Mouse (Mus musculus): ENCODE data around the gene Hlx.
A peak's percentile ranks its signal among the peaks of the same experiment; 100 is the strongest.

The Hlx gene

DNA sequence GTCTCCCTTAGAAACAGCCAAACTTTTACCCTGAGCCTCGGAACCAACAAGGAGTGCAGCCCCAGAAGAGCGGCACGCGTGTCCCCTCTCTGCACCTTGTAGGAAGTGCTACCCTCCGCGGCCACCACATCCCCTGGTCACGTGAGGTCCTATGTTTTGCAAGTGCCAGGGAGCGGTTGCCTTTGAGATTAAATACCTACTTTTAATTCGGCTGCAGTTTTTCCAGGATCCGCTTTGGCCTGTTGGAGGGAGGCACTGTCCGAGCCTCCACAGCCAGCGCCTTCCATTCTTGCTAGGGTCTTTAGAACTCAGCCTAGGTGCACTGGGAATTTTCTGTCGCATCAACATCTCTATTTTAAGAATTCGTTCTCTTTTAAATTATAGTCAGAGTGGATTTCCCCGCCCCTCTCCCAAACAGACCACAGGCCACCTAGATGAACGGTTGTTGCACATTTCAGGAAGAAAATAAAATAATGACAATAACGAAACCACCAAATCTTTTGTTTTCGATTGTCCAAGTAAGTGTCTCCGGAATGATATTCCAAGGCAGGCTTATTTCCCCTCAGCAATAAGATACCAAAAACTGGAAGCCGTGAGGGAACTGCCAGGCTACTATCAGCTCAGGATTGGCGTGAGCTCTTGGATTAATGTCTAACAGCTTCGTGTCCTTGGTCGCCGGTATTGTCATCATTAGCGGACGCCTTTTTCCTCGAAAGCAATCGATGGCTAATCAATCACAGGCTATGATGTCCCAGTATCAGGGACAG lies 1.1 kb upstream of the Hlx start:
- DNase-seq (ENCODE audit: low read depth in 1 of 2, low spot score in 2 of 2): peak in 1 of 2 experiments; percentile 19

DNA sequence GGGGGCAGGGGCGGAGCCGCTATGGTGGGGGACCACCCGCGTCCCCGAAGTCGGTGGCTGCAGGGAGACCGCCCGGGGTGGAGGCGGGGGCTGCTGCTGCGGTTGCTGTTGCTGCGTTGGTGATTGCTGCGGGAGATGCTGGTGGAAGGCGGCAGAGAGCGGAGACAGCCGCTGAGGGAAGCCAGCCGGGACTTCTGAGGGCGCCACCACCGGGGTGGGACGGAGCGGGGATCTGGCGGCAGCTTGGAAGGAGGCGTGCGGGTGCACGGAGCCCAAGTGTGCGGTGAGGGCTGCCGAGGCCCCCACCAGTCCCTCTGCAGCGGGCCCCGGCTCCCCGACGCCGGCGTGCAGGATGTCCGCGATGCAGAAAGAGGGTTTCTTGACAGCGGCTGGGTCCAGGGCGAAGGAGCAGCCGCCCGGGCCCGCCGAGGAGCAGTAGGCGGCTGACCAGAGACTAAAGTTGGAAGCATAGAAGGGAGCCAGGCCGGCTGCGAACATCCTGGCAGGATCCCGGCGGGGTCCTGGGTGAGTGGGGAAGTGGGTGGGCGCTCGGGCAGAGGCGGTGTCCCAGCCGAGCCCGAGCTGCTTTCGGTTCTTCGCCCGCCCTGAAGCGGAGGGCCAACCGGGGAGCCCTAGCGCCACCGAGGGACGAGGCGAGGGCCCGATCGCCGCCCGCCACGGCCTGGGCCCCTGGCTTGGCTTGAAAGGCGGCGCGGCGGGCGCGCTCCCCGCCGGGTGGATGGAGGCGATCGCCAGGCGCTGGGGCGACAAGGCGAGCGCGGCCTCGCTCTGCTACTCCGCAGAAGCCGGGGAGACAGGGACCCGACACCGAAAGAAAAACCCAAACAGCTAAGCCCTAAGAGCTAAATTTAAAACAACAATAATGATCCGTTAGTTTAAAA lies 524 bp downstream of the Hlx start:
- peak in 1 of 2 experiments; percentile 34 for DNase-seq (ENCODE audit: low read depth in 1 of 2, low spot score in 2 of 2)

DNA sequence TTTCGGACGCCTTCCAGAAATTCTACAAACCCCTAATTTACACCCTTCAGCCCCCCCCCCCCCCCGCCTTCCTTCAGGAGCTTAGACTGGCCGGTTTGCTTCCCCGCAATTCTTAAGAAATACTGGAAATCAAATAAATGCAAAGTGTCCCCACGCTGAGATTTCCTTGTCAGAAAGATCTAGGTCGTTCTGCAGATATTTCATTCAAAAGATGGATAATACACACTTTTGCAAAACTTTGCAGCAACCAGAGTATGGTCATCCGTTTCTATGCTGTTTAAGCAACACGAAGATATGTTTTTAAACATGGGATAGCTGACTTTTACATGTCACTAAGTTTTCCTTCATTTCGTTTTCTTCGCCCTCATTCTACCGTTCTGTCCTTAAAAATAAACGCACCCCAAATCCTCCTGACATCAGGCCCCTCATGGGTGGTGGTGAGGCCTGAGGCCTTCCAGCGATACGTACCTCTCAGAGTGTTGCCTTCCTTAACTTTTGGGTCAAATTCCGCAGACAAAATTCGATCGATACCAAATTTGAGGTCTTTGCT lies 1.3 kb downstream of the Hlx start:
- no peak for DNase-seq (ENCODE audit: low read depth in 1 of 2, low spot score in 2 of 2)

DNA sequence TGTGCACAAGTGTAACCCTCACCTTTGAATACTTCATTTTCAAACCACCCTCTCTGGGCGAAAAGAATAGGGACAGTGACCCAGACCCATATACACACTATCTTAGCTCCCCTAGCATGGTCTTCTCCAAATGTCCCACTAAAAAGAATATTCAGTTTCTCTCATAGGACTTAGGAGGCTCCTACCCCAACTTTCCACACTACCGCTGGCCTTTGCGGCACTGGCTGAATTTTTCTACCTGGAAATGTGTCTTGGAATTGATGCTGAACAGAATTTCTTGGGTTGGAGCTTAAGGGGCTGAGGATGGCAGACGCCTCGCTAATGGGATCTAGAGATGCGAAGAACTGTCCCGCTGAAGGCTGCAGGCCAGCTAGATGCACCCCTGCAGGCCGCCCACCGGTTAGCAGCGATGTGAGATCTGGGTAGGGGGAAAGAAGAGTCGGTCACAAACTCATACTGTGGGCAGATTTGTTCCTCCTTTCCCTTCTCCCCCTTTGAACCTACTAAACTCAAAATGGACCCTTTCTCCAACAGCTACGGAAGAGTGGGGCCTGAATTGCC lies 1.9 kb downstream of the Hlx start:
- no peak for DNase-seq (ENCODE audit: low read depth in 1 of 2, low spot score in 2 of 2)

DNA sequence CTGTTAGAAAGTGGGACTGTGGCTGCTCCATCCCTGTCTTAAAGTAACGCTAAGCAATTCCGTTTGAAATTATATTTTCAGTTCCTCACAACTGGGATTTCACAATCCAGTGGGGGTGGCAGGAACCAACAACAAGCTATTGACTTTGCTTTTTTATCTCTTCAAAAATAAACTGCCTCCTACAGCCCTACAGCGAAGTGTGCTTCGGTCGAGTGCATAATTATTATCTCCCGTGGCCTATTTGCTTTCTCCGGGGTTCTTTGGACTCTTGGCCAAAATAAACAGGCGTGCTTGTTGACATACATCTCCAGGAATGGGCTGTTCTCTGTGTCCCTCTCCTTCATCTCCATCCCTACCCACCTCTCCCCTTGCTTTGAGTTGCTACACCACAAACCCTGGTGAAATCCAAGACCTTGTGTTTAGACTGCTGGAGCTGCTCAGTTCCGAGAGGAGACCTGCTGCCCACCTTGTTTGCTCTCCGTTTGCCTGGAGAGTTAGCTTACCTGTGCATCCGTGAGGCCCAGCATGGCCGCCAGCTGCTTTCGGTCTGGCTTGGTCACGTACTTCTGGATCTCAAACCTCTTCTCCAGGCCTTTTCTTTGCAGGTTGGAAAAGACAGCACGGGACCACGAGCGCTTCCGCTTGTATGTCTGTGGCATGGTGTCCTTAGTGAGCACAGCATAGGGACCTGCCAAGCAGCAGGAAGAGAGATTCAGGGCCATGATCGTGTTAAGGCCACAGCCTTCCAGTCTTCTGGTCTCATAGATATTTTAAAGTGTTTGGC lies 2.9 kb downstream of the Hlx start:
- peak in 1 of 2 experiments; percentile 42 for DNase-seq (ENCODE audit: low read depth in 1 of 2, low spot score in 2 of 2)

DNA sequence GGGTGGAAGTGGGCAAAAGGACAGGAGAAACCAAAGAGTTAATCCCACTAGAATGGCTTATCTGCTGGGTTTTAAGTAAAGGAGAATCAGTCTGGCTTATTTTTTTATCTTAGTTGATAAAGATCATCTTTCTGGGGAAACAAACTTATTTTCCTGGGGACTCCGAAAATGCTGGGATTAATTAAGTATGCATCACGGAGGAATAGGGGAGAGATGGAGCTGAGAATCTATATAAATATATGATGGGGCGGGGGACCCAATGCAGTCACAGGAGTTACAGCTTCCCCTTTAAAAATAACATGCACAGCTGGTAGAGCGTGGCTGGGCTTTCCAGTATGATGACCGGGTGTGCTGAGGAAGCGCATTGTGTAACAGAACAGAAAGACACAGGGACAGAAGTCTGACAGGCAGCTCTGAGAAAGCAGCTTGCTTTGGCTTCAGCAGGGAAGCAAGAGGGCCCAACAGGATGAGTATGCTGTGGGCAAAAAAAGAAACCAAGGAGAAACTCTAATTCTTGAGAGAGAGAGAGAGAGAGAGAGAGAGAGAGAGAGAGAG lies 3.8 kb downstream of the Hlx start:
- DNase-seq (ENCODE audit: low read depth in 1 of 2, low spot score in 2 of 2): peak in 1 of 2 experiments; percentile 43

DNA sequence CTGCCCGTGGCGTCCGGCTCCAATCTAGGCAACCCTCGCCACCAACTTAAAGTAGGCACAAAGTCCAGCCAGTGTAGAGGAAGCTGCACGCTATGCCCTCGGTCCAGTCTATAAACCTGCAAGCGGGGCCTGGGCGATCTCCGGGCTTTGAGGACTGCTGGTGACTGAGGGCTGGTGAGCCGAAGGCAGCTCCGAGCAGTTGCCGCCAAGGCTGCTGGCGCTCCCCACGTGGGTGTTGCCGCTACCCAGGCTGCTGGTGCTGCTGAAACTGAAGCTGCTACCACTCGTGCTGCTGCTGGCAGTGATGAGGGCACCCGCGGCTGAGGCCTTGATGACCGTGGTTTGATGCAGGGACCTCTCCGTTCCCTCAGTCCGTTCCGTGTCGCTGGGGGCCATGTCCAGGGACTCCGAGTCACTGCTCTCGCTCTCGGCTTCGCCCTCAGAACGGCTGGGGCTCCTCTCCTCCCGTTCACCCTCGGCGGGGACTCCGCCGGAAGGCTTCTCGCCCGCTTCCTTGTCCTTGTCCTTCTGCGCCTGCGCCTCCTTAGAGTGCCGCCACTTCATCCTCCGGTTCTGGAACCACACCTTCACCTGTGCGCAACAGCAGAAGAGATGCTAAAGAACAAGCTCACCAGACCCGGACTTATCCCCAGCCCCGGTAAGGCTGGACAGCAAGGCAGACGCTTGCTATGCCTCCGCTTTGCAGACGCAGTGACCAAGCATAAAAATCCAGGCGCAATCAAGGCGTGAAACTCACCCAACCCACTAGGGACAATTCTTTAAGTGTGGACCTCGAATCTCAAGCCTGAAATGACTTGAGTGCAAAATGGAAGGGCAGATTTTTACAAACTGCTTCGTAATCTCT lies 4.8 kb downstream of the Hlx start:
- DNase-seq (ENCODE audit: low read depth in 1 of 2, low spot score in 2 of 2): no peak

DNA sequence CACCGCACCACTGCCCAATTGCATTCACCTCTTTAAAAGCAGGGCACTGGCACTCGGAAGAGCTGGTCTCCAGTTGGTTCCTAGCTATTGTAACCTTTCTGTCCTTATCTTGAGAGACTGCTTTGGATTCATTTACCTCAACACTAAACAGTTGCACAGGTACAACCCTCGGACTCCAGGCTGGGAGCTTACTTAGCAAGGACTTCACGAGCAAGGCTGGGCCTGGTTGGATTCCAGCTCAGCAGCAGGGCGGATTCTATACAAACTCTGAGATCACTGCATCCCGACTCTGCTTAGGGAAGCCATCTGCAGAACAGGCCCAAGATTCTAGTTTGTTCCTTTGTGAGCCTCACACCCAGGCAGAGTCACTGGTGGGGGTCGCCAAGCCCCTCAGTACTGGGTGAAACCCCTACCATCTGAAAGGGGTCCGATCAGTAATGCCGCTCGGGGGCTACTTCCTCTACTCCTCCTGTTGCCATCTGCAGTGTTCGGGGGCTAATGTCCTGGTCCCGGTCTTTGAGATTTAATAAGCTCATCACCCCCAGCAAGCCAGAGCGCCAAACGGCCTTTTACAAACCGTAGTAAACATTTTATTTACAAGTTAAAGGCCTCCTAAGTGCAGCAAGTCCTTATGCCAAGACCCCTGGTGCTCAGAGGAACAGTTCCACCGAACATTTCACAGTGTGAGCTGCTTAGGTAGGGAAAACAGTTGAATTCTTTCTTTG lies 5.7 kb downstream of the Hlx start:
- DNase-seq (ENCODE audit: low read depth in 1 of 2, low spot score in 2 of 2): no peak

DNA sequence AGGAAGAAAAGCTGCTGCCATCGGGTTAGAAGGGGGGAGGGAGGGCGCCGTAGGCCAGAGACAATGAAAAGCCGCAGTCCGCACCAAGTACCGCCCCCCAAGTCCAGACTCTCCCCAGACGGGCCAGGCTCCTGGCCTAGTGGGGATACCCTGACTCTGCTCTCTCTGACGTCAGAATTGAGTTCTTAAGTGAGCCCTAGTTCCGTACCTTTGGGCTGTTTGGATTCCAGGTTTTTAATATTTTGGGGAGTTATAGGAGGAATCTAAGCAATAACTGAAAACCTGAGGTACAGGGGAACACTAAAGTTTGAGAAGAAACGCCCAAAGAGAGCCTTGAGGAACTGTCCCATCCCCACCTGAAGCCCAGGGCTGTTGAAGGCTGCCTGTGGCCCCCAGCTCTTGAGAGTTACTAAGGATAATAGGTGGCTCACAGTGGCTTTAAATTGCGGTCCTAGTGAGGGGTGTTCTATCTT lies 7.1 kb downstream of the Hlx start:
- DNase-seq (ENCODE audit: low read depth in 1 of 2, low spot score in 2 of 2): no peak

DNA sequence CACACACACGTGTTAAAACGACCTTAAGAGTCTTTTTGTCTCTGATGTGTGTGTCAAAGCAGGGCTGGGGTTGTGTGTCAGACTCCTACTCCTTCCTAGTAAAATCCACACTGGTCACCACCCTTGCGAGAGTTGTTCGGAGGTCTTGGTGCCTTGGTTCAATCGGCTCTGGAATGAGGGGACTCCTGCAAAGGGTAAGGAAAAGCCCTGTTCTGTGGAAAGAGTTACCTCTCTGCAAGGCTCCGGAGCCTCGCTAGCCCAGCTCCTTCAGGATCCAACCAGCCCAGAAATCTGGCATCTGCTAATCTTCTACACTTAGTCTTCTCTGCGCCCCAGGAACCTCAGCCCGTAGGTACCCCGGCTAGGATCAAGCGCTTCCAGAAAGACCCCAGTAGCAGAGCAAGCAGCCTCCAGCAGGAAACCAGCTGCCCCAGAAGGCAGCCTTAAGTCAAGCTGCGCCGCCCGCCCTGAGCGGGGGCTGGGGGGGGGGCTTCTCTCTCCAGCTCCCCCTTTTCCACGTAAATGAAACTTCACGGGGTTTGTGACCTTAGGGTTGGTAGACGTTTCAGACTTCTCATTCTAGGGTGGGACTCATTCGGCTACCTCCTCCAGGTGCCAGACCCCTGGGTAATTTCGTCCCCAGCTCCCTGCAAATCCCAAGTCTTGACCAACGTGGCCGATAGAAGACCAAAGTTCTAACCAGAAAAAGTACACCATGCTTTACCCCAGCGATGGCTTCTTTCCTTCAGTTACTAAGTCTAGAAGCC lies 7.7 kb downstream of the Hlx start:
- no peak for DNase-seq (ENCODE audit: low read depth in 1 of 2, low spot score in 2 of 2)

DNA sequence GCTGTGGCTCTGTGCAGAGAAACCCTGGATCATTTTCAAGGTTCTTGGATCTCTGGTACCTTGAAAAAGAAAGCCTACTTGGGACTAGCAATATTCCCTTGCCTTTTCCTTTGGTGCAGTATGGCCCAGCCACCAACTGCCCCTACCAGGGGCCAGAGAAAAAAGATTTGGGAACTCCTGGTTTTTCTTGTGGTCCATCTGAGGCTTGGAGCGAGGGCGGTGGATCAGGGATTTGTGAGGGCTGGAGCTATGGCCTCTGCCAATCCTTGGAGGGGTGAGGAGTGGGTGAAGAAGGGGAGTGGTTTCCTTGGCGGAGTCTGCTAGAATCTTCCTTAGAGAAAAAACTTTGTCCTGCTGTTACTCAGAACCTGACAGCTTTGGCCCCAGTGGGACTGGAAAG lies 8.5 kb downstream of the Hlx start:
- no peak for DNase-seq (ENCODE audit: low read depth in 1 of 2, low spot score in 2 of 2)

DNA sequence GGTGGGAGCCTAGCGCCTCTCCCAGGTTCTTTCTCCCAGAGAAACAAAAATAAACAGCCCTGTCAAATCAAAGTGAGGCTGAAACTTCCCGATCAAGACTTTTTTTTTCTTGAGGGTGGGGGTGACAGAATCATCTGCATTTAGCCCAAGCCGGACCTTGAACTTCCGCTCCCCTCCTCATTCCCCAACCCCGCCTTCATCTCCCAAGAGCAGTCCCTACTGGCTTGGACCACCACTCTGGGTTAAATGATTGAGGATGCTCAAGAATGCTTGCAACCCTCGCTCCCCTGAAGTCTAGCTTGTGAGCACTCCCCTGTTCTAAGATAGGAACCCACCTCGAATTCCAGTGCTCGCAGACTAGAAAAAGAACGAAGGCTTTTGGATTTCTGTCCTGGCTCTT lies 11.3 kb downstream of the Hlx start:
- no peak for DNase-seq (ENCODE audit: low read depth in 1 of 2, low spot score in 2 of 2)

DNA sequence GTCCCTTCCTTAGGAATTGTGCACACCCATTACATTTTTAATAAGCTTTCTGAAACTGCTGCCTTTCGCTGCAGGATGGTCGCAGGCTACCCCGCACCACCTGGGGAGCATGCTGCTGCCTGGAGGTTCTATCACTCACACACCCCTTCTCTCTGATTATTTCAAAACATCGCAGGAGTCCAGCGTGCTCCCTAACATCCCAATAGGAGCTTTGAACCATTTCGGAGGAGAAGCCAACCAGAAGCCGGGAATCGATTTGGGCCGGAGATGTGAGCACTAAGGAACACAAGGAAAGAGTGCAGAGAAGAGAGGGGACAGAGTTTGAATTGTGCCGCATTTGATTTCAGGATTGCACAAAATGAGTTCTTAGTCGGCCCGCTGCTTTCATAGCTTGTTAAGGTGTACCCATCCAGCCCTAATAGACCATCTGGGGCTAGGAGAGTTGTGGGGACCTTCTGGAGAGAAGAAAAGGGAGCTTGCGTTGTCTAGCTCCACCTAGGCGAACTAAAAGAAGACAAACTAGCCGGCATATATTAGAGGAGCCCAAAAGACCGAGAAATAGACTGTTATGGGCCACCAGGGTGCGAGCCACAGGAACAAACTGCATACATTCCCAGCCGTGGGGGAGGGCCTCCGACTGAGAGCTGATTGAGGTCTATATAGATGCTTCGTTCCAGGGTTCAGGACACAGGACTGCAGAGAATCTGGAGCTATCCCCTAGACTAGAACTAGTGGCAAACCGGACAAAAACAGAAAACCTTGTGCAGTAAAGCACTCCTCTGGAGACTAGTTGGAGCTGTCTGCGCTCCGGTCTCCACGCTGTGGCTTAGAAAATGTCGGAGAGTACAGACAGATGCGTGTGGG lies 12.0 kb downstream of the Hlx start:
- DNase-seq (ENCODE audit: low read depth in 1 of 2, low spot score in 2 of 2): no peak

DNA sequence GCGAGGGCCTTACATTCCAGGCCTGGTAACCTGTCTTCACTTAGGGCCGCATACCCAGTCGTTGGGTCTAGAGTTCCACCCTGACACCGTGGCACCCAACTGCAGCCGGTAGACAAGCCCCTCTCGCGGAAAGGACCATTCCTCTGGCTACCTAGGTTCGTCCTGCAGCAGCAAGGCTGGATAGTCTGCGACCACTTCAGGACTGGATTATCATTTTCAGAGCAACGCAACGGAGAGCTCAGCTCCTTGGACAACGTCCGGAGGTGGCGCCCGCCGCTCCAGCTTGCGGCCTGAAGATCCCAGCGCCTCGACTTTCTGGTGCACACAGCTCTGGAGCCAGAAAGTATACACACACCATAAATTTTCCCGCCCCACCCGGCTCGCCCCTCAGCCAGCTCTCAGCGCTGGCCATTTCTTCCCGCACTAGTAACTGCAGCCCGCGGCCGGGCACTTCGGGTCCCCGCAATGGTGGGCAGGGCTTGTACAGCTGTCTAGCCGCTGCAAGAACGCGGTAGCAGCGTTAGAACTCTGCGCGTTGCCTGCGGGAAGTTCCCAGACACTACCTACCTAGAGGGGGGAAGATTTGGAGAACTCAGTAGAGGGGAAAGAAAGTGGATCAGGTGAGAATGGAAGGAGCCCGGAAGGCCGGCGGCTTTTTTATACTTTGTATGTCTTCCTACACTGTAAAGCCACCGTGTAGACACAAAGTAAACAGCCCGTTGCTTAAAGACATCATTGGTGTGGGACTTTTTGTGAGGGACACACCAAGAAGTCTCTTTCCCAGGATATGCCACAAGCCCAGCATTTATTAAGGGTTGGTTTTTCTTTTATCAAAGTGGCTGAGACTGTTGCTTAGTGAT lies 13.9 kb downstream of the Hlx start:
- DNase-seq (ENCODE audit: low read depth in 1 of 2, low spot score in 2 of 2): no peak

DNA sequence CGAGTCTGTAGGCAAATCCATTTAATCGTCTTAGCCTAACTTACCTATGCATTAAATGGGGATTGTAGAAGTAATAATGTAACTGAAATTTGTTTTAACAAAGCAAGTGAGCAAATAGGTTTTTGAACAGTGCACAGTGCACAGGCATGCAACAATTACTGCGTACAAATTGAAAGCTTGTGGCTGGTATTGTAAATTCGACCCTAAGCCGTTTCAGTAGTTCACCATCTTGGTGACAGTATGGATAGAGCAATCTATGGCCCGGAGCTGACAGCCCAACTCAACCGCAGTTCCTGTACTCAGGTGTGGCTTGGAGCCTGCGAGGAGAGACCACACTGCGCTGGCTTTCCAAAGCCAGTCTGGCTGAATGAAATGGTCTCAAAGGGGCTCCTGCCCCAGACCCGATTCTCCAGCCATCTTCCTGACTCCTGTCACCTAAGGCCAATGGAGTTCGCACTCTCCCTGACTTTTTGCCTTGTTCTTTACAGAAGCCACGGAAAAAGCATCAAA lies 14.7 kb downstream of the Hlx start:
- no peak for DNase-seq (ENCODE audit: low read depth in 1 of 2, low spot score in 2 of 2)

DNA sequence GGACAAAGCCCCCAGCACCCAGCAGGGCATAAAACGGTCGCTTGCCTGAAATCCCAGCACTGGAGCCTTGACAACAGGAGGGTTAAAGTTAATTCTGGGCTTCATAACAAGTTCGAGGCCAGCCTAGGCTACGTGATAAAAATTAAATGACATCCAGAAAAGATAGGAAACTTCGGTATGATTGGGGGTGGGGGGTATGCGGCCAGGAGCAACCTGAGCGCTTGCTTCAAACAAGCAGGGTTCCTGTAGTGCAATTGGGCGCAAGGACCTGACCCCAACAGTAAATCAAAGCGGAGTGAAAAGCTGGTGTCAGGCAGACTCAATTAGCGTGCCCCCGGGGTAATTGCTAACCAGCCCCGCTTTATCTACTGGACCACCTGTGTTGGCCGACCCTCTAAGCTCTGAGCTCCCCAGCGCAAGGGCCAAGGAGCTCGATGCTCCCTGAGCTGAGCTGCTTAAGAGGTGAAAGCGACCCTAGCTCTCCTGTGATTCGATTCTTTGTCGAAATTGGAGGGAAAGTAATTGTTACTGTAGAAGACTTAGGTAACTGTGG lies 15.3 kb downstream of the Hlx start:
- no peak for DNase-seq (ENCODE audit: low read depth in 1 of 2, low spot score in 2 of 2)

Data from monocyte, adult 2 months (primary cell).